Mouse (Mus musculus) liver, embryonic 14.5 days (tissue): Measurements from ENCODE around the gene Creg1.
A peak's percentile ranks its signal among the peaks of the same experiment; 100 is the strongest.

Source experiments
- CTCF ChIP-seq: IDR thresholded peaks from 2 replicates; pipeline ENCODE4 v1.5.1; 2016; ENCODE audit warnings: antibody characterized with exemption, low read depth, control low read depth
- EP300 ChIP-seq: IDR thresholded peaks from 2 replicates; pipeline ENCODE4 v1.6.1; 2016; ENCODE audit warnings: antibody characterized with exemption, low read depth

DNA sequence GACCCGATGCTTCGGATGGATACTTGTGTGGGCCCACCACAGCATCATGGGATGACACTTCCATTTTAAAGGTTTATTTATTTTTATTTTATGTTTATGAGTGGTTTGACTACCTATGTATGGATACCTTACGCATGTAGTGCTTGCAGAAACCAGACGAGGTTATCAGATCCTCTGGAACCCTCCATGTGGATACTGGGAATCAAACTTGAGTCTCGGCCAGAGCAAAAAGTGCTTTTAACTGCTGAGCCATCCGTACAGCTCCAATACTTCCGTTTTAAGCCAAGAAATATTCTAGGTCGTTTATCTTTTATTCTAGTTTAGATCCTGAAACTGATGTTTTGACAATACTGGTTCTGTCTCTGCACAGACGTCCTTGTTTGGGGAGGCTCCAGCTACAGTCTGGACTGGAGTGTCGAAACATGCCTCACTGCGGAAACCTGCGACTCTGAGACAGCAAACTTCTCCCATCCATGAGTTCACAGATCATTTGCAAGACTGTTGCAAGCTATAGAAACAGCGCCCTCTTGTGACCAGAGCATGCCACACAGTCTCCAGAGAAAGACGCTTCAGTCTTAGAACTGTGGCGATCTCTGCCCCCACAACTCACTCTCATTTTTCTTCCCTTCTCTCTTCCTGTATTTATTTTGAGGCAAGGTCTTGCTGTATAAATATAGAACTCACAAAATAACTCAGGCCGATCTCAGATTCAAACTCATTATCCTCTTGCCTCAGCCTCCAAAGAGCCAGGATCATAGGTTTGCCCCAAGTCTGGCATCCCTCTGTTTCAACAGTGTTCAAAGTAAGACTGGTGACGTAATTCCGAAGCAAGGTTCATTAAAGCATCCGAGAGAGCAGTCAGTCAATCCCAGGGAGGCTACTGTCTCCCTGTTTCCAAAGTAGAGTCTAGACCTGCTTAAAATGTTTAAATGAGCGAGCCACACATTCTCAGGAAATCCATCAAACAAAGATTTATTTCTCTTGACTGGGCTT, 27.4 kb upstream of the Creg1 start:
- TF ChIP-seq CTCF, result peak; percentile 94
- TF ChIP-seq EP300, result no peak
